Comparison of ENCODE assay signal across 29 mouse cellular contexts in the genomic region with DNA sequence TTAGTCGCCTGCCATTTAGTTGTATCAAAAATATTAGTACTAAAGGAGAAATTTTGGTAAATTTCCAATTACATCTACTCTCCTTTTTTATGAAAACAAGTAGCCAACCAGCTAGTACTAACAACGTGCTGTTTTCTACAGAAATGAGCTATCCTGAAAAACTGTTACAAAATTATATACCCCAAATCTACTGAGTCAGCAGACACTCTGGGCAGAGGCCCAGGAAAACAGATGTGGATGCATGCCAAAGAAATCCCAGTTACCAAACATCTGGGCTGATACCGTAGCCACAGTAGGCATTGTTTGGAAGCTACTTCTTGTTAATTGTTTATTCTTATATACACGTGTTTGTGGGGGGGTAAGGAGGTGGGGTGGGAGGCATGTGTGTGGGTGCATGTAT. TPM values are rescaled to one million over a fixed set of nuclear protein-coding genes. Genes with fewer than 3 reads are reported as not detected.
DNase-seq lines count a peak whose midpoint lies in the region; ATAC-seq and TF ChIP-seq lines count a peak whose summit lies in the region.
"Had no signal": no experiment of that assay in that cellular context is flagged by ENCODE, and none has a peak within 500 bp of the region (broad histone marks: within the 10 kb centered on the region; RNA-seq: fewer than 3 reads in every experiment).

No protein-coding gene starts in this region.

- ATAC-seq in forebrain, postnatal 0 days, result no peak
- no peak for ATAC-seq in forebrain, embryonic 14.5 days
- ATAC-seq in lung, embryonic 16.5 days (ENCODE audit: low read depth), result peak; percentile 70; the same call in 1 of the 2 replicates
- no peak for ATAC-seq in hindbrain, embryonic 16.5 days
- ATAC-seq: forebrain, embryonic 16.5 days; midbrain, embryonic 15.5 days had no signal

- no peak overlapping the region for H3K27ac ChIP-seq in forebrain, postnatal 0 days (ENCODE audit: low read depth, low read length)
- H3K27ac ChIP-seq in forebrain, embryonic 14.5 days (ENCODE audit: low read depth, low read length), result no peak overlapping the region
- H3K27ac ChIP-seq in lung, embryonic 16.5 days (ENCODE audit: low read length), result no peak overlapping the region
- no peak overlapping the region for H3K27ac ChIP-seq in hindbrain, embryonic 16.5 days (ENCODE audit: low read depth, low read length)
- H3K27ac ChIP-seq: embryonic facial prominence, embryonic 12.5 days; hindbrain, embryonic 13.5 days; limb, embryonic 15.5 days; midbrain, embryonic 15.5 days had no signal

- no peak overlapping the region for H3K9ac ChIP-seq in forebrain, postnatal 0 days
- no peak overlapping the region for H3K9ac ChIP-seq in forebrain, embryonic 14.5 days (ENCODE audit: low read length)
- H3K9ac ChIP-seq in lung, embryonic 16.5 days (ENCODE audit: low read length), result no peak overlapping the region
- H3K9ac ChIP-seq in hindbrain, embryonic 16.5 days (ENCODE audit: low read depth, low read length), result no peak overlapping the region
- H3K9ac ChIP-seq: embryonic facial prominence, embryonic 12.5 days; hindbrain, embryonic 13.5 days; limb, embryonic 15.5 days; midbrain, embryonic 15.5 days had no signal

- no peak overlapping the region for H3K4me3 ChIP-seq in forebrain, postnatal 0 days (ENCODE audit: low read depth, low read length)
- no peak overlapping the region for H3K4me3 ChIP-seq in forebrain, embryonic 14.5 days (ENCODE audit: low read depth, low read length)
- no peak overlapping the region for H3K4me3 ChIP-seq in lung, embryonic 16.5 days (ENCODE audit: low read length)
- no peak overlapping the region for H3K4me3 ChIP-seq in hindbrain, embryonic 16.5 days (ENCODE audit: low read length)
- H3K4me3 ChIP-seq: embryonic facial prominence, embryonic 12.5 days; erythroblast, embryonic 14.5 days; hindbrain, embryonic 13.5 days; limb, embryonic 15.5 days; midbrain, embryonic 15.5 days; myocyte had no signal

- no peaks in the 10 kb centered on the region for H3K36me3 ChIP-seq in forebrain, postnatal 0 days (ENCODE audit: insufficient read depth)
- H3K36me3 ChIP-seq in forebrain, embryonic 14.5 days (ENCODE audit: control insufficient read depth, insufficient read depth, low read length), result no peaks in the 10 kb centered on the region
- no peaks in the 10 kb centered on the region for H3K36me3 ChIP-seq in lung, embryonic 16.5 days (ENCODE audit: control insufficient read depth, insufficient read depth, low read length)
- no peaks in the 10 kb centered on the region for H3K36me3 ChIP-seq in hindbrain, embryonic 16.5 days (ENCODE audit: control insufficient read depth, insufficient read depth, low read length)
- H3K36me3 ChIP-seq: embryonic facial prominence, embryonic 12.5 days; hindbrain, embryonic 13.5 days; limb, embryonic 15.5 days; midbrain, embryonic 15.5 days had no signal

- no peak for TF ChIP-seq CTCF in forebrain, postnatal 0 days (IDR thresholded peaks at IDR 0.05; ENCODE audit: low read depth)

- DNase-seq in forebrain, postnatal 0 days, result peak; percentile 40
- DNase-seq in forebrain, embryonic 14.5 days (ENCODE audit: low spot score), result no peak
- no peak for DNase-seq in lung, postnatal 14 days
- peak; percentile 77 for DNase-seq in NIH3T3 (ENCODE audit: low read depth)
- peak; percentile 54 for DNase-seq in testis, postnatal 10 days (ENCODE audit: low spot score)
- DNase-seq: cerebellum, adult 9-11 months; gastrocnemius, postnatal 36 days; right cerebral cortex, postnatal 14 days; spleen, adult 18-20 months; thymus, adult 18-20 months had no signal

- H3K4me2 ChIP-seq in forebrain, postnatal 0 days (ENCODE audit: low read depth), result no peak overlapping the region
- H3K4me2 ChIP-seq in forebrain, embryonic 14.5 days (ENCODE audit: low read length), result no peak overlapping the region
- no peak overlapping the region for H3K4me2 ChIP-seq in lung, embryonic 16.5 days (ENCODE audit: low read depth, low read length)
- no peak overlapping the region for H3K4me2 ChIP-seq in hindbrain, embryonic 16.5 days (ENCODE audit: low read length)
- H3K4me2 ChIP-seq: embryonic facial prominence, embryonic 12.5 days; hindbrain, embryonic 13.5 days; limb, embryonic 15.5 days; midbrain, embryonic 15.5 days had no signal

- 51% methylated on average over 4 of the region's 4 CpGs for WGBS in forebrain, postnatal 0 days
- WGBS in forebrain, embryonic 14.5 days, result 72% methylated on average over 4 of the region's 4 CpGs
- 33% methylated on average over 4 of the region's 4 CpGs for WGBS in lung, embryonic 16.5 days
- WGBS in hindbrain, embryonic 16.5 days, result 53% methylated on average over 4 of the region's 4 CpGs

- no peaks in the 10 kb centered on the region for H3K9me3 ChIP-seq in forebrain, postnatal 0 days (ENCODE audit: low read length)
- H3K9me3 ChIP-seq in forebrain, embryonic 14.5 days (replicated peaks; ENCODE audit: control insufficient read depth, low read length), result no peaks in the 10 kb centered on the region
- H3K9me3 ChIP-seq in lung, embryonic 16.5 days (ENCODE audit: control insufficient read depth, low read length), result no peaks in the 10 kb centered on the region
- no peaks in the 10 kb centered on the region for H3K9me3 ChIP-seq in hindbrain, embryonic 16.5 days (ENCODE audit: control insufficient read depth, low read length)
- H3K9me3 ChIP-seq: embryonic facial prominence, embryonic 12.5 days; hindbrain, embryonic 13.5 days; limb, embryonic 15.5 days; midbrain, embryonic 15.5 days had no signal

- H3K27me3 ChIP-seq in forebrain, postnatal 0 days (ENCODE audit: insufficient read depth, low read length), result no peaks in the 10 kb centered on the region
- no peaks in the 10 kb centered on the region for H3K27me3 ChIP-seq in forebrain, embryonic 14.5 days (replicated peaks; ENCODE audit: control insufficient read depth, insufficient read depth, low read length)
- H3K27me3 ChIP-seq in lung, embryonic 16.5 days (ENCODE audit: control insufficient read depth, insufficient read depth, low read depth, low read length), result no peaks in the 10 kb centered on the region
- H3K27me3 ChIP-seq in hindbrain, embryonic 16.5 days (replicated peaks; ENCODE audit: control insufficient read depth, insufficient read depth, low read length), result no peaks in the 10 kb centered on the region
- H3K27me3 ChIP-seq: embryonic facial prominence, embryonic 12.5 days; hindbrain, embryonic 13.5 days; limb, embryonic 15.5 days; midbrain, embryonic 15.5 days had no signal

- H3K4me1 ChIP-seq in forebrain, postnatal 0 days (ENCODE audit: insufficient read depth), result no peaks in the 10 kb centered on the region
- H3K4me1 ChIP-seq in forebrain, embryonic 14.5 days (ENCODE audit: control insufficient read depth, insufficient read depth, low read length), result peaks cover 4% of the 10 kb centered on the region; the same call in 1 of the 2 replicates
- no peaks in the 10 kb centered on the region for H3K4me1 ChIP-seq in lung, embryonic 16.5 days (replicated peaks; ENCODE audit: control insufficient read depth, insufficient read depth, low read length)
- H3K4me1 ChIP-seq in hindbrain, embryonic 16.5 days (ENCODE audit: control insufficient read depth, insufficient read depth, low read depth, low read length), result no peaks in the 10 kb centered on the region
- H3K4me1 ChIP-seq: embryonic facial prominence, embryonic 12.5 days; limb, embryonic 15.5 days had no signal

RNA-seq across cellular contexts. Expression of gene Gabrr3, which starts 6.3 kb away (rescaled TPM):
- not detected in 2 replicates for total RNA-seq in forebrain, postnatal 0 days (2014; rRNA removed)
- 0.04 TPM in 1 of 2 replicates, not detected in the other for polyA plus RNA-seq in forebrain, postnatal 0 days (2015; fragmentation: Nextera tagmentation; extraction: Ambion mirVana)
- polyA plus RNA-seq in forebrain, embryonic 14.5 days (2014; fragmentation: Nextera tagmentation; extraction: Ambion mirVana), result 0.05 TPM in 1 of 2 replicates, not detected in the other
- not detected in 2 replicates for polyA plus RNA-seq in lung, embryonic 16.5 days (2015; fragmentation: Nextera tagmentation; extraction: Ambion mirVana)
- polyA plus RNA-seq in hindbrain, embryonic 16.5 days (2015; fragmentation: Nextera tagmentation; extraction: Ambion mirVana), result not detected in 2 replicates
- total RNA-seq: gastrocnemius, postnatal 36 days; layer of hippocampus, postnatal 14 days; megakaryocyte-erythroid progenitor cell, adult 5-6 weeks had no signal
- polyA plus RNA-seq: C2C12; forebrain, embryonic 16.5 days; heart, postnatal 0 days; hindbrain, embryonic 13.5 days; kidney, embryonic 14.5 days; large intestine, adult 2 months; limb, embryonic 15.5 days; liver, embryonic 16.5 days; myocyte had no signal

RNA-seq across cellular contexts. Expression of gene Olfr209, which starts 49.7 kb away (rescaled TPM):
- total RNA-seq in forebrain, postnatal 0 days (2014; rRNA removed), result not detected in 2 replicates
- not detected in 2 replicates for polyA plus RNA-seq in forebrain, postnatal 0 days (2015; fragmentation: Nextera tagmentation; extraction: Ambion mirVana)
- polyA plus RNA-seq in forebrain, embryonic 14.5 days (2014; fragmentation: Nextera tagmentation; extraction: Ambion mirVana), result not detected in 2 replicates
- polyA plus RNA-seq in lung, embryonic 16.5 days (2015; fragmentation: Nextera tagmentation; extraction: Ambion mirVana), result not detected in 2 replicates
- polyA plus RNA-seq in hindbrain, embryonic 16.5 days (2015; fragmentation: Nextera tagmentation; extraction: Ambion mirVana), result not detected in 2 replicates
- total RNA-seq: gastrocnemius, postnatal 36 days; layer of hippocampus, postnatal 14 days; megakaryocyte-erythroid progenitor cell, adult 5-6 weeks had no signal
- polyA plus RNA-seq: C2C12; cortical plate, adult 2 months; embryonic facial prominence, embryonic 12.5 days; erythroblast, embryonic 14.5 days; forebrain, embryonic 16.5 days; heart, postnatal 0 days; hindbrain, embryonic 13.5 days; intestine, embryonic 14.5 days; kidney, embryonic 14.5 days; large intestine, adult 2 months; limb, embryonic 15.5 days; liver, embryonic 16.5 days; midbrain, embryonic 15.5 days; myocyte; neural tube, embryonic 14.5 days had no signal

RNA-seq across cellular contexts. Expression of gene Riox2, which starts 58.1 kb away (rescaled TPM):
- 9.8 and 11.2 TPM in 2 replicates for total RNA-seq in forebrain, postnatal 0 days (2014; rRNA removed)
- polyA plus RNA-seq in forebrain, postnatal 0 days (2015; fragmentation: Nextera tagmentation; extraction: Ambion mirVana), result 10.6 and 12.2 TPM in 2 replicates
- polyA plus RNA-seq in forebrain, embryonic 14.5 days (2014; fragmentation: Nextera tagmentation; extraction: Ambion mirVana), result 13.7 and 14.2 TPM in 2 replicates
- 24.9 and 26.6 TPM in 2 replicates for polyA plus RNA-seq in lung, embryonic 16.5 days (2015; fragmentation: Nextera tagmentation; extraction: Ambion mirVana)
- 16.8 and 19.0 TPM in 2 replicates for polyA plus RNA-seq in hindbrain, embryonic 16.5 days (2015; fragmentation: Nextera tagmentation; extraction: Ambion mirVana)

Comparison
In these comparisons a context has a peak if more than half of its experiments do, and no peak if none do; other contexts are left out.
1. DNase-seq: peak in forebrain, postnatal 0 days (single experiment), NIH3T3 (single experiment) and testis, postnatal 10 days (single experiment); none in forebrain, embryonic 14.5 days (single experiment) and lung, postnatal 14 days (single experiment).